Mouse (Mus musculus): Measurements from ENCODE around the gene Mtmr11. TPM values are rescaled to one million over a fixed set of nuclear protein-coding genes. Genes with fewer than 3 reads are reported as not detected.

The Mtmr11 gene
- total RNA-seq (2014; fragmentation: Nextera tagmentation) (not detected in 2 replicates), total RNA-seq (2017) (2.6 TPM in 1 of 2 replicates, not detected in the other)

GRCm38 (mm10) chr3:96161869-96162840, at the start of gene Mtmr11:
Gene Mtmr11, plus strand, starts transcription at chr3:96162004.
- peak; percentile 21; the same call in 1 of the 2 replicates for ATAC-seq (replicated peaks; ENCODE audit: poor library complexity, severe bottlenecking)

GRCm38 (mm10) chr3:96113251-96113650, 48.6 kb upstream of the Mtmr11 start:
- ATAC-seq (replicated peaks; ENCODE audit: poor library complexity, severe bottlenecking), result no peak

- ATAC-seq (replicated peaks; ENCODE audit: poor library complexity, severe bottlenecking), result peak; percentile 94
Measured at GRCm38 (mm10) chr3:96118142-96118541, 43.7 kb upstream of the Mtmr11 start.

- ATAC-seq (replicated peaks; ENCODE audit: poor library complexity, severe bottlenecking), result no peak
Measured at GRCm38 (mm10) chr3:96118702-96119101, 43.1 kb upstream of the Mtmr11 start.

GRCm38 (mm10) chr3:96124235-96124634, 37.6 kb upstream of the Mtmr11 start:
- ATAC-seq (replicated peaks; ENCODE audit: poor library complexity, severe bottlenecking), result no peak

GRCm38 (mm10) chr3:96128128-96128527, 33.7 kb upstream of the Mtmr11 start:
- ATAC-seq (replicated peaks; ENCODE audit: poor library complexity, severe bottlenecking), result no peak

GRCm38 (mm10) chr3:96132478-96132877, 29.3 kb upstream of the Mtmr11 start:
- ATAC-seq (replicated peaks; ENCODE audit: poor library complexity, severe bottlenecking), result no peak

- ATAC-seq (replicated peaks; ENCODE audit: poor library complexity, severe bottlenecking), result no peak
Measured at GRCm38 (mm10) chr3:96133327-96133905, 28.4 kb upstream of the Mtmr11 start.

GRCm38 (mm10) chr3:96135011-96135410, 26.8 kb upstream of the Mtmr11 start:
- no peak for ATAC-seq (replicated peaks; ENCODE audit: poor library complexity, severe bottlenecking)

GRCm38 (mm10) chr3:96147950-96148349, 13.9 kb upstream of the Mtmr11 start:
- peak; percentile 80 for ATAC-seq (replicated peaks; ENCODE audit: poor library complexity, severe bottlenecking)

GRCm38 (mm10) chr3:96151836-96152235, 10.0 kb upstream of the Mtmr11 start:
- no peak for ATAC-seq (replicated peaks; ENCODE audit: poor library complexity, severe bottlenecking)

- ATAC-seq (replicated peaks; ENCODE audit: poor library complexity, severe bottlenecking), result no peak
Measured at GRCm38 (mm10) chr3:96152611-96153010, 9.2 kb upstream of the Mtmr11 start.

- ATAC-seq (replicated peaks; ENCODE audit: poor library complexity, severe bottlenecking), result no peak
Measured at GRCm38 (mm10) chr3:96155501-96155900, 6.3 kb upstream of the Mtmr11 start.

- ATAC-seq (replicated peaks; ENCODE audit: poor library complexity, severe bottlenecking), result no peak
Measured at GRCm38 (mm10) chr3:96159820-96160219, 2.0 kb upstream of the Mtmr11 start.

- ATAC-seq (replicated peaks; ENCODE audit: poor library complexity, severe bottlenecking), result peak; percentile 68
Measured at GRCm38 (mm10) chr3:96160222-96160802, 1.5 kb upstream of the Mtmr11 start.

GRCm38 (mm10) chr3:96160803-96161516, 844 bp upstream of the Mtmr11 start:
- ATAC-seq (replicated peaks; ENCODE audit: poor library complexity, severe bottlenecking), result no peak

- ATAC-seq (replicated peaks; ENCODE audit: poor library complexity, severe bottlenecking), result no peak
Measured at GRCm38 (mm10) chr3:96163040-96163439, 1.2 kb downstream of the Mtmr11 start.

- no peak for ATAC-seq (replicated peaks; ENCODE audit: poor library complexity, severe bottlenecking)
Measured at GRCm38 (mm10) chr3:96168466-96169158, 6.8 kb downstream of the Mtmr11 start.

- ATAC-seq (replicated peaks; ENCODE audit: poor library complexity, severe bottlenecking), result no peak
Measured at GRCm38 (mm10) chr3:96170276-96170675, 8.5 kb downstream of the Mtmr11 start.
